Mouse (Mus musculus) small intestine, adult 2 months (tissue): ENCODE data around the gene Cysrt1.

Experiments
- CTCF ChIP-seq: fragments of 200-500 bp; IDR thresholded peaks from 2 replicates; pipeline ENCODE4 v1.5.1; 2012; ENCODE audit warnings: low read depth, mild to moderate bottlenecking, control low read depth, inconsistent platforms, low read length, moderate library complexity, mixed read lengths; ENCODE audit not compliant: insufficient replicate concordance, insufficient read length; ENCODE audit errors: extremely low read depth
- POLR2A ChIP-seq: fragments of 200-500 bp; IDR thresholded peaks from 2 replicates; pipeline ENCODE4 v1.6.1; 2012; ENCODE audit warnings: low read depth, mild to moderate bottlenecking, control low read depth, inconsistent platforms, low read length, moderate library complexity

GRCm38 (mm10) chr2:25223681-25224491, 18.4 kb downstream of the Cysrt1 start:
- TF ChIP-seq CTCF (no peak), POLR2A (no peak)
